Mouse (Mus musculus): Measurements from ENCODE around the gene Efcab2.
"Not testable (repeated sequence)": the region's sequence is repeated elsewhere in the genome, so short reads cannot be mapped to it uniquely, and the experiment has no call there.

The Efcab2 gene

GRCm38 (mm10) chr1:178406765-178407645, 1.1 kb downstream of the Efcab2 start:
- DNase-seq: peak; percentile 20

- no peak for DNase-seq
These were observed 1.8 kb downstream of the Efcab2 start for GRCm38 (mm10) chr1:178407651-178408050.

- no peak for DNase-seq
These were observed 3.0 kb downstream of the Efcab2 start for GRCm38 (mm10) chr1:178408901-178409361.

- DNase-seq: not testable (repeated sequence)
These were observed 7.5 kb downstream of the Efcab2 start for GRCm38 (mm10) chr1:178413367-178413766.

- no peak for DNase-seq
These were observed 13.7 kb downstream of the Efcab2 start for GRCm38 (mm10) chr1:178419608-178420007.

- no peak for DNase-seq
These were observed 17.8 kb downstream of the Efcab2 start for GRCm38 (mm10) chr1:178423662-178424061.

- no peak for DNase-seq
These were observed 25.9 kb downstream of the Efcab2 start for GRCm38 (mm10) chr1:178431619-178432444.

- DNase-seq: no peak
These were observed 27.7 kb downstream of the Efcab2 start for GRCm38 (mm10) chr1:178433619-178434018.

GRCm38 (mm10) chr1:178444407-178444806, 38.5 kb downstream of the Efcab2 start:
- no peak for DNase-seq

- DNase-seq: no peak
These were observed 41.2 kb downstream of the Efcab2 start for GRCm38 (mm10) chr1:178447036-178447435.

GRCm38 (mm10) chr1:178448271-178448744, 42.4 kb downstream of the Efcab2 start:
- DNase-seq: peak; percentile 47

GRCm38 (mm10) chr1:178449172-178449571, 43.3 kb downstream of the Efcab2 start:
- peak; percentile 86 for DNase-seq

- no peak for DNase-seq
These were observed 44.0 kb downstream of the Efcab2 start for GRCm38 (mm10) chr1:178449933-178450332.

- DNase-seq: no peak
These were observed 48.2 kb downstream of the Efcab2 start for GRCm38 (mm10) chr1:178454125-178454524.

- DNase-seq: no peak
These were observed 49.2 kb downstream of the Efcab2 start for GRCm38 (mm10) chr1:178455120-178455519.

GRCm38 (mm10) chr1:178458029-178458428, 52.1 kb downstream of the Efcab2 start:
- DNase-seq: no peak

GRCm38 (mm10) chr1:178463712-178464111, 57.8 kb downstream of the Efcab2 start:
- peak; percentile 77 for DNase-seq

- no peak for DNase-seq
These were observed 58.3 kb downstream of the Efcab2 start for GRCm38 (mm10) chr1:178464140-178464539.

GRCm38 (mm10) chr1:178467594-178467993, 61.7 kb downstream of the Efcab2 start:
- no peak for DNase-seq

- no peak for DNase-seq
These were observed 62.4 kb downstream of the Efcab2 start for GRCm38 (mm10) chr1:178468280-178468679.

- DNase-seq: no peak
These were observed 78.0 kb downstream of the Efcab2 start for GRCm38 (mm10) chr1:178483854-178484253.

GRCm38 (mm10) chr1:178485138-178485867, 79.4 kb downstream of the Efcab2 start:
- no peak for DNase-seq

- DNase-seq: no peak
These were observed 80.0 kb downstream of the Efcab2 start for GRCm38 (mm10) chr1:178485868-178486220.

Data from liver (tissue).